Mouse (Mus musculus): ENCODE measurements around the gene Cdh5.
"Not testable (repeated sequence)": the region's sequence is repeated elsewhere in the genome, so short reads cannot be mapped to it uniquely, and the experiment has no call there.

DNA sequence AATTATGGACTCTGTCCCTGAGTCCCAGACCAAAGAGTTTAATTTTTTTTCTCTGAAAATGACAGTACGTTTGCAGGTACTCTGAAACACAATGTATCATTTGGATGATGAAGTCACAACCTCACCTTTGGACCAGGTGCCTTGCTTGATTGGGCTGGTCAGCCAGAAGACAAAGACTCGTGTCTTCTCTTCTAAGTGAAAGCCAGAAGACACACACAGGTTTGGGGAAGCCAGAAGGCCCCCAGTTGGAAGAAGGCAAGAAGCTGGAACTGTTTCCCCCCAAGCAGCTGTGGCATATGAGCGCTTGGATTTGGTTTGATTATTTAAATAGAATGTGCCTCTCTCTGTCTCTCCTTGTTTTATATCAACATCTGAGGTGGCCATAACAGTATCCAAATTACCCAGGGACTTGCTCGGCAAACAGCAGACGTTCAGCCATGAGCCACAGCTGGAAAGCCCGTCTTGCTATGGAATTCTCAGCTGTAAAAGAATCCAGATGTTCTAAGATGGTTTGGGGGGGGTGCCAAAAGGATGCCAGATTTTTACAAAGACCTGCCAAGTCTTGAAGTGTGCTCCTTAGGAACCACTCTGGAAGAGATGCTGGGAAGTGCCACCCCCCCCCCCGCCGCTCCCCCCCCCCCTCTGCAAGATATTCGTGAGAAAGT, 31.1 kb upstream of the Cdh5 start:
- not testable (repeated sequence) for TF ChIP-seq POLR2A (IDR thresholded peaks at IDR 0.05; ENCODE audit: borderline replicate concordance, extremely low read depth, insufficient read depth, insufficient read length, poor library complexity, severe bottlenecking); CTCF (IDR thresholded peaks at IDR 0.05; ENCODE audit: borderline replicate concordance, extremely low read depth, insufficient read depth, insufficient read length)

All from brain, embryonic 14.5 days (tissue).